Mouse (Mus musculus): ENCODE measurements around the gene Flot1. TPM values are rescaled to one million over a fixed set of nuclear protein-coding genes. Genes with fewer than 3 reads are reported as not detected.
A peak's percentile ranks its signal among the peaks of the same experiment; 100 is the strongest.

Flot1 gene
- total and polyA plus RNA-seq, 3 experiments = 38.1 to 64.1 TPM; not detected in 1

GRCm38 (mm10) chr17:35821439-35822430 is 1.3 kb upstream of the Flot1 start, which contains the start of gene Ier3 (continued):
- TF ChIP-seq ZNF384 (IDR thresholded peaks at IDR 0.05; ENCODE audit: low read depth, low read length) (no peak), TBP (IDR thresholded peaks at IDR 0.05; ENCODE audit: low read depth, low read length) (peak; percentile 99), MAZ (IDR thresholded peaks at IDR 0.05; ENCODE audit: low read depth, low read length) (peak; percentile 77), TAL1 (IDR thresholded peaks at IDR 0.05; ENCODE audit: low read length) (no peak), RAD21 (IDR thresholded peaks at IDR 0.05; ENCODE audit: low read depth, low read length) (no peak), MXI1 (IDR thresholded peaks at IDR 0.05; ENCODE audit: low read depth, low read length) (peak; percentile 58), POLR2AphosphoS5 (IDR thresholded peaks at IDR 0.05; ENCODE audit: borderline replicate concordance, low read depth, low read length) (peak; percentile 55; the same call in 1 of the 2 replicates), HCFC1 (IDR thresholded peaks at IDR 0.05; ENCODE audit: low read depth, low read length) (peak; percentile 67), CHD2 (IDR thresholded peaks at IDR 0.05; ENCODE audit: low read length) (no peak), POLR2A (IDR thresholded peaks at IDR 0.05; ENCODE audit: control insufficient read depth in 1 of 2, insufficient read depth in 1 of 2, low read depth in 1 of 2, low read length in 2 of 2, poor library complexity in 1 of 2) (peak; percentile 94 to 100; a peak in 3 of 4 replicates), MAFK (IDR thresholded peaks at IDR 0.05; ENCODE audit: borderline replicate concordance, low read depth, low read length) (no peak), USF1 (IDR thresholded peaks at IDR 0.05; ENCODE audit: low read depth, low read length) (no peak), KAT2A (conservative IDR thresholded peaks at IDR 0.05; ENCODE audit: low read depth, low read length) (no peak; the same call in 1 of the 2 replicates), JUND (IDR thresholded peaks at IDR 0.05; ENCODE audit: low read depth, low read length) (no peak), RCOR1 (IDR thresholded peaks at IDR 0.05; ENCODE audit: low read depth, low read length) (0 out of 2 replicates have a peak, but pooled peaks have one; percentile 27), ZC3H11A (IDR thresholded peaks at IDR 0.05; ENCODE audit: low read depth, low read length) (no peak), ZKSCAN1 (IDR thresholded peaks at IDR 0.05; ENCODE audit: low read depth, low read length) (no peak), GABPA (IDR thresholded peaks at IDR 0.05; ENCODE audit: low read depth, low read length) (no peak), USF2 (IDR thresholded peaks at IDR 0.05; ENCODE audit: borderline replicate concordance in 1 of 2, insufficient read depth in 1 of 2, low read depth in 1 of 2, low read length in 2 of 2) (no peak)

- Histone ChIP-seq H3K4me1 (ENCODE audit: control insufficient read depth in 1 of 2, insufficient read depth in 2 of 2, low read length in 2 of 2) (peaks cover 2 to 20% of the 10 kb centered on the region in 2 experiments; a peak in 2 of 4 replicates), H3K27ac (ENCODE audit: control insufficient read depth, low read depth, low read length) (peak overlapping the region; percentile 82)
- TF ChIP-seq NELFE (IDR thresholded peaks at IDR 0.05; ENCODE audit: low read depth, low read length) (0 out of 2 replicates have a peak, but pooled peaks have one; percentile 10), POLR2A (IDR thresholded peaks at IDR 0.05; ENCODE audit: control insufficient read depth in 1 of 2, insufficient read depth in 1 of 2, low read depth in 1 of 2, low read length in 2 of 2, poor library complexity in 1 of 2) (0 out of 4 replicates have a peak, but pooled peaks of 1 of the 2 experiments have one; percentile 21), GATA1 (IDR thresholded peaks at IDR 0.05; ENCODE audit: low read depth, low read length) (no peak), POLR2AphosphoS2 (IDR thresholded peaks at IDR 0.05; ENCODE audit: low read length) (no peak), MYC (IDR thresholded peaks at IDR 0.05; ENCODE audit: low read depth, low read length) (no peak), ZC3H11A (IDR thresholded peaks at IDR 0.05; ENCODE audit: low read depth, low read length) (no peak), CTCF (IDR thresholded peaks at IDR 0.05 in 2 of 3, conservative IDR thresholded peaks at IDR 0.05 in 1 of 3; ENCODE audit: control insufficient read depth in 1 of 3, insufficient read depth in 1 of 3, low read depth in 2 of 3, low read length in 3 of 3, poor library complexity in 1 of 3, severe bottlenecking in 1 of 3) (no peak), CHD1 (IDR thresholded peaks at IDR 0.05; ENCODE audit: low read depth, low read length) (0 out of 2 replicates have a peak, but pooled peaks have one; percentile 22), MXI1 (IDR thresholded peaks at IDR 0.05; ENCODE audit: low read depth, low read length) (peak; percentile 12; the same call in 1 of the 2 replicates)
Measured at GRCm38 (mm10) chr17:35822564-35822963, 466 bp upstream of the Flot1 start.

More at GRCm38 (mm10) chr17:35822564-35822963, 466 bp upstream of the Flot1 start:
- H3K9me3 ChIP-seq (replicated peaks; ENCODE audit: insufficient read depth, low read length) = no peaks in the 10 kb centered on the region
- peaks cover 11% of the 10 kb centered on the region for H3K79me2 ChIP-seq (ENCODE audit: control insufficient read depth, insufficient read depth, low read length, poor library complexity)
- H3K27me3 ChIP-seq (ENCODE audit: control insufficient read depth in 1 of 2, insufficient read depth in 2 of 2, low read length in 2 of 2) = no peaks in the 10 kb centered on the region
- peaks cover 3 to 13% of the 10 kb centered on the region in 2 experiments; a peak in 3 of 4 replicates for H3K36me3 ChIP-seq (ENCODE audit: control insufficient read depth in 1 of 2, insufficient read depth in 2 of 2, low read length in 2 of 2)
- peak overlapping the region; percentile 57 to 90 for H3K4me3 ChIP-seq (ENCODE audit: control insufficient read depth in 1 of 2, insufficient read depth in 1 of 2, low read depth in 2 of 2, low read length in 2 of 2)
- peak overlapping the region; percentile 73 for H3K9ac ChIP-seq (ENCODE audit: control insufficient read depth, low read depth, low read length, poor library complexity, severe bottlenecking)
- DNase-seq (ENCODE audit: low read depth, low spot score) = no peak
